Mouse (Mus musculus) cerebellum, postnatal 10 days (tissue): ENCODE measurements at regions not wholly inside any gene's neighbourhood (a gene's known extent, or its start where the extent isn't known, plus 50 kb on each side); places are given as distances from the start of the nearest gene placed in this dataset.

Experiments used
- DNase-seq, 2 experiments: peaks; one replicate each; pipeline ENCODE4 v3.0.0; 2021; ENCODE audit warnings: mixed read lengths in 2 of 2

DNA sequence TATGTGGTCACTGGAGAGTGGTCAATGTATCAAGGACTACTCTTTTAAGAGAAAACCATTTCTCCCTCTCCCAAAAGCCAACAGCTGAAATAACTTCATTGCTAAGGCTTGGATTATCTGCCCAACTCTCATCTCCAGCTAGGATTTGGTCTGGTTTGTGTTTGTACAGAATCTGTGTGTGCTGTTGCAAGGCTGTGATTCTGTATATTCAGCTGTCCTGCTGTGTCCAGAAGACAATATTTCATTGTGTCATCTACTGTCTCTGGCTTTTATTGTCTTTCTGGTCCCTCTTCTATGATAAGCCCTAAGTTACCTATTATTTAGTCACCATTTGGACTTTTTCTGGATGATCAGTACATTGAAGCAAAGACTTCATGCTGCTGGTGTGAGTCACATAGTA is 110.9 kb downstream of the Cenpc1 start:
- no peak for DNase-seq

DNA sequence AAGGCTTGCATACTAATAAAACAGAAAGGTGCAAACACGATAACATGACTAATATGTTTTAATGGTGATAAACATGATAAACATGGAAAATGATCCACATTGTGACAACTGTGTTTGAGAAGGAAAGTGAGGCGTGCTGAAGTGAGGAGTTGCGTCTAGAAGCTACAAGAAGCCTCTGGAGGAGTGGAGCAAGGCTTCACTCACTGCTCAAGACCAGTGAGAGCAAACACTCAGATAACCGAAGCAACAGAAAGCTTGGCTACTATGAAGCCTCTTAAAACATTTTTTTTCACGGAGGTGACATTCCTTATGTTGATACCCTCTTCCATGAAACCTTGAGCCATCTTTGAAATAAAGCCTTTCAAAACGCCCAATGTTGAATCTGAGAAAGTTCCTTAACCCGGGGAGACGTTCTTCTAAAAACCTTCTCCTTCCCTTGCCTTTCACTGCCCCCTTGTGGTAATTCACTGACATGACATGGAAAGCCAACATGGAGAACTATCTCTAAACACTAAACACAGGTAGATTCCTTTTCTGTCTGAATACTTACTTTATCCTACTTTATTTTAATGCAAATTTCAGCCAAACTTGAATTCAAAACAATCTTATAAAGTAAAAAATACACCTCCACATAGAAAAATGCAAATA is 128.6 kb downstream of the Cenpc1 start:
- DNase-seq = peak; percentile 83 to 89

- no peak for DNase-seq
Measured at GRCm38 (mm10) chr5:85918288-85918687, 147.1 kb downstream of the Cenpc1 start.

DNA sequence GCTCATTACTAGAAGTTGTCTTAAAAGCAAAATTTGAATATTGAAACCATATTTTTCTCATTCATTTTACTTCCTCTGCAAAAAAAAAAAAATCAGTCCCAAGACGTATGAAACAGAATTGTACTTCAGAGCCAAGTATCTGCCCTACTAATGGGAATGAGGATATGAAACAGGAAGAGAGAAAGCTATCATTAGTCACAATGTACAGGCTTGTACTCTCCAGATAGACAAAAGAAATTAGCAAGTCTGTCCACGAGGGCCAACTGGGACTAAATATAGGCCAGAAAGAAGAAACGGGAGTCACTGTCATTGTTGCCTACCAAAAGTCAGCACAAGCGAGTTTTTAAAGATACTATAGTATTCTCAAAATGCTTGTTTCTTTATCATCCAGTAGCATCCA is 150.4 kb downstream of the Cenpc1 start:
- DNase-seq = no peak

DNA sequence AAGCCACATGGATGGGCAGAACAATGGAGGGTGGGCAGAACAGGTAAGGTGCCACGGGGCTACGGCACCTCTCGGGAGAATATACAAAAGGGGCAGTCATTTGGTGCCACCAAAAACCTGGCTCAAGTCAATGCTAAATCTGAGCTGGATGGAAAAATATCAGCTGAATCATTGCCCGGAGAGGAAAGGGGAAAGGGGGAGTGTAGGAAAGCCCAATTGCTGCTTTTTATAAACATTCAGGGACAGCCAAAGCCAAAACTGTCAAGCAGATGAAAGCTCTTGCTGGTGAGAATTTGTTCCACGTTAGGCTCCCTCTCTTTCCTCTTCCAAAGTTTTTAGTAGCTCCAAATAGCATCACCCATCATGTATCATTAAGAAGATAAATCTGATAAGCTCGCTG is 168.9 kb downstream of the Cenpc1 start:
- DNase-seq = peak; percentile 52 to 56

DNA sequence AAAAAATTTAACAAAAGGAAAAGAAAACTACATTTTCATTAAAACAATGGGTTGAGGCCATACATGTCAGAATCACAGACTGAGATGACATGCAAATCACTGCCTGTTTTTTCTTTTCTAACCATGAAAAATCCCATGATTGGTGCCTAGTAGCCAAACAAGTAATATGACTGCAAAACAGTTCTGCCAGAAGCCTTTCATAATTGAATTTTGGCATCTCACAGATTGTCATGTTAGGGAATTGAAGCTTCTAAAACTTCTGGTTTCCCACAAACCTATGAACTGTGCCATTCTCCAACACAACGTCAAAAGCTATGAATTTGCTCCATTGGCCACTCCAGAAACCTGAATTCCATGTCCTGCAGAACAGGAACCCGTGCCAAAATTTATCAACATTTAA is 169.6 kb downstream of the Cenpc1 start:
- DNase-seq = peak; percentile 5 to 15

DNA sequence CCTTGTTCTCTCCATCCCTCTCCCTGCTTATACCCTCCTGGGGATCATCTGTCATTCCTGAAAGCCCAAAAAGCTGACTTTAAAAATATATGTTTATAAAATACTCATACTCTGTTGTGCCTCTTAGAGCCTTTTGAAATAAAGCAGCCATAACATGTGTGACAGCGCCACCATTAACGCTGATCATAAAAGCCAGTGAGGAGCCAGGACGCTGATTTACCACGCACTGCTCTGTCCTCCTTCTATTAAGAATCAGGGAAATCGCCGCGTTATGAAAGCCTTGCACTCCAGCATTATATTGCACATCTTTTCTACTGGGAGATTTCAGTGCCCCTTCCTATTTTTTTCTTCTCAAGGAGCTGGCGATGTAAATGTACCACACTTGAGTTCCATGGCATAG is 195.1 kb downstream of the Cenpc1 start:
- DNase-seq = no peak

- no peak for DNase-seq
Measured at GRCm38 (mm10) chr5:85832556-85832955, 232.8 kb downstream of the Cenpc1 start.

DNA sequence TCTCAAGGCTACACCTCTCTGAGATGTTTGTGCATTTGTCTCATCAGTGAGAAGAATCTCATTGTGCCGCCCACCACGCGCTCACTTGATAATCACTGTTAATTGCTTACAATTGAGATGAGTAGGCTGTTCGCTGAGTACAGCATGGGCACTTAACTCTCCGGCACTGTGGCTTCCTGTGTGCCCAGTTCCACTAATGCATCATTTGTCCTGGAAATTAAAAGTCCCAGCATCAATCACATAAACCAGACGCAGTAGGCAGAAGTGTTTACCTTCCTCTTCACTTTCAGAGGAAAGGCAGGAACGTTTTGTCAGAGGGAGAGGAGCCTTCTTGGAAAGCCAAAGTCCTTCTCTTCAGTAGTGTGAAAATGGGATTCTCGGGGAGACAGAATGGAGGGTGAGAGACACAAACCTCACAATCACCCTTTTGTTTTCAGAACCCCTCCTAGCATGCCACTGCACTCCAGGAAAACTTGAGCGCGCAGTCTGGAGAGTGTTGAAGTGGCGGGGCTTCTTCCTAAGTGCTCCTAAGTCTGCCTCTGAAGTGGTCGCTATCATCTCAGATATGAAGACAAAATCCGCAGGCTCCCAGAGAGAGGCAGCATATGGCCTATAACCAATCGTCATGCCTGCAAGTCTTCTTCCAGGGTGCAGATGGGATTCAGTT is 269.7 kb downstream of the Cenpc1 start:
- DNase-seq = no peak

DNA sequence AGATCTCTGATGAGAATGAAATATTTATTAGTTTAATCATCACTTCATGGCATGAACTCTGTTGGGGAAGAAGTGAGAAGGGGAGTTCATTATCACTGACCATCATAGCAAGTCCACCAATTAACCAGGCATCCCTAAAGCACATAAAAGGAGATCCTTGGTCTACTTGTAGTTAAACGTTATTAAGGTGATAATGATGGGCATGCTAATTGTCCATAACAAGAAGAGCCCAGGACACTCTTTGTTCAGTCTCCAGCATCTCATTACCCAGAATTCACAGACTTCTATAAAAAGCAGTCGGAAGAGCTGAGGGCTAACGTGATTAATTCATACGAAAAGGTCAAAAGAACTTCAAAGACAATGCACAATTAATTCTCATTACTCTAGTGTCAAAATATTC is 272.2 kb downstream of the Cenpc1 start:
- DNase-seq = no peak

GRCm38 (mm10) chr5:85780730-85781454 is 284.5 kb downstream of the Cenpc1 start:
- peak; percentile 23 to 35 for DNase-seq

GRCm38 (mm10) chr5:85780017-85780416 is 285.4 kb downstream of the Cenpc1 start:
- peak; percentile 67 to 69 for DNase-seq

- DNase-seq = peak; percentile 10 to 21
Measured at GRCm38 (mm10) chr5:85779205-85779604, 286.2 kb downstream of the Cenpc1 start.

- DNase-seq = no peak
Measured at GRCm38 (mm10) chr5:85772660-85773059, 292.7 kb downstream of the Cenpc1 start.

- DNase-seq = peak; percentile 3 to 13
Measured at GRCm38 (mm10) chr5:85772086-85772485, 293.3 kb downstream of the Cenpc1 start.

DNA sequence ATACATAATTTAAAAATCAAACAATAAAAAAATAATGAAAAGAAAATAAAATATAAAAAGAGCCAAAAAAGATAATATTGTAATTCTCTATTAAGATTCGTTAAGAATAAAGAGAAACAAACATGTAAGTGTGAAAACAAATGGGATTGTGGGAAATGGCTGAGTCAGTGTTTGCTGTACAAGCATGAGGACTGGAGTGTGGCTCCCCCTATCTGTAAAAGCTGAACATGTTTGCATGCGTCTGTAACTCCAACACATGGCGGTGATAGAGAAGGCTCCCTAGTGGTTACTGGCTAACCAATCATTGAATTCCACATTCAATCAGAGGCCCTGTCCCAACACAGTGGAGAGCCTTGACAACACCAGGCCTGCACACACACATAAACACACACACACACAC is 298.2 kb downstream of the Cenpc1 start:
- peak in 1 of 2 experiments; percentile 5 for DNase-seq

DNA sequence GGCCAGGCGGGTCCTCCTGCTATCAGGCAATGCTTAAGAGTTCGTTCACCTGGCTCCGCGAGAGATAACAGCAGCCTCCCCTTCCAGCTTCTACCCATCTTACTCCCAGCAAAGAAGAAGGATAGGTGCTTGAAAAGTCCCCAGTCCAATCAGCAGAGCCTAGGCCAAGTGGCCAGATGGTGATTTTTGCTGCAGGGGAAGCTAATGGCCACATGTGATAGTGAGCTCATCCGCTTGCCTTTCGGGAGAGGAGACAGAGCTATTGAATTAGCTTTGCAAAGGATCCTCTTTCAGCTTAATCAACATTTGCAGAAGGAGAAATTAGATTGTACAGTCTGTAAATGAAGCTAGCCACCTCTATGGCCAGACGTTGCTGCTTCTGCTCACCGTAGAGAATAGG is 308.7 kb downstream of the Cenpc1 start:
- peak; percentile 63 to 73 for DNase-seq

GRCm38 (mm10) chr5:85754227-85754626 is 311.2 kb downstream of the Cenpc1 start:
- no peak for DNase-seq

DNA sequence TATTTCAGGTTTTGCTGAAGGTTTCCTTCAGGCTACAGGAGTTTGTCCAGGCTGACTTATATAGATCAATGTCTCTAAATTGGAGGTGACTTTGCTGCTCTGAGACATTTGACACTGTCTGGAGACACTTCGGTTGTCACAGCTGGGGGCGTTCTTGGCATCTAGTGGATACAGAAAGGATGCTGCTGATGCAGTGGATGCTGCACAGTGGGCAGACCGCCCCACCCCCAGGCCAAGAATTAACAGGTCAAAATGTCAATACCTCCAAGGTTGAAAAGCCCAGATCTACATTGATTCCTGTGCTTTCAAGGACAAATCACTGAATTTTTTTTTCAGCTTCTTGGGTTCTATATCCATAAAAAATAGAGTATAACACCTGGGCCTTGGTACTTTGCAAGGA is 312.3 kb downstream of the Cenpc1 start:
- DNase-seq = peak; percentile 18 to 26

GRCm38 (mm10) chr5:85751649-85752048 is 313.7 kb downstream of the Cenpc1 start:
- DNase-seq = peak in 1 of 2 experiments; percentile 16

DNA sequence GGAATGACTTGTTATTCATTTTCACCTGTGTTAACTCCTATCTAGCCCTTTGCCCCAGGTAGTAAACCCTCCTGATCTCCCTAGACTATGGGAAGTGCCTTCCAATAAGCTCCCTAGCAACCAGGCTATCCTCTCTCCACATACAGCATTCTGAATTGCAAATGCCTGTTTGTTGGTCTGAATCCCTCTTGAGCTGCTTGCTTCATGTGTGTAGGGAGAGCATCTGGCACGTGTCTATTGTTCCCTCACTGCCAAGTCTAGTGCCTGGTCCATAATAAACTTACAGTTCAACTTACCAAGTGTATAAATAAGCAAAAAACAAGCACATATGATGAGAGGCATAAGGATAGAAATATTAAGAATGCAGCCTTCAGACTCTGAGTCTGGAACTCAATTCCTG is 314.5 kb downstream of the Cenpc1 start:
- DNase-seq = no peak

- DNase-seq = no peak
Measured at GRCm38 (mm10) chr5:85729613-85730012, 335.8 kb downstream of the Cenpc1 start.

DNA sequence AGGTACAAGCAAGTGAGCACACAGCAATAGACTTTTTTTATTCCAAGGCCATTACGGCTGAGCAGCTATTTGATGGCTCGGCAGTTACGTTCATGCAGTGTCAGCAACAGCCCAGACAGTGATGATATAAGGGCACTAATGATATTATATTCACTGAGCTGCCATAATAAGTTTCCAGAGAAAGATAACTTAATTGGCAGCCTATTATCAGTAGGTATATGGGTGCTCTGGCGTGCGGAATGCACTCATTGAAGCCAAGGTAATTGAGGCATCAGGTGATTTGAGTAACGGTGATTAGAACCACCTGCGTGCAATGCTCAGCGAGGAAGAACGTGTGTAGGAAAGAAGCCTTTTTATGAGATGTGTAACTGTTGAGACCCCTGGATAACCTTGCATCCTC is 358.0 kb downstream of the Cenpc1 start:
- no peak for DNase-seq

DNA sequence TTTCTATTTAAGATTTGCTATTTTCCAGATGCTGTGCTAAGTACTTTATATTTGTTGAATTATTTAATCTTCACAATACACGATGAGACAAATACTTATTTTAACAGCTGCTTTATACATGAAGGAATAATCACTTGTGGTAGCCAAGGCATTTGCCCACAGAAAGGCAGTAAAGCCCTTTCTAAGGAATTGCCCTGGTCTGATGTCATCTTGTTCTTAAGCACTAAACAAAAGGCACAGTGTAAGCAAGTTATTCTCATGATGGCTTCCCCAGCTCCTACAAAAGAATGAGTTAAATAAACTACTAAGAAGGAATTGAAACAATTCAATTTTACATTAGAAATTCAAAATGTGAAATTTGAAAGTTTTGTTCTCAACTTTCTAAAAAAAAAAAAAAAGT is 358.8 kb downstream of the Cenpc1 start:
- DNase-seq = no peak
